12 mouse cellular contexts compared by ENCODE assay signal in the genomic region with DNA sequence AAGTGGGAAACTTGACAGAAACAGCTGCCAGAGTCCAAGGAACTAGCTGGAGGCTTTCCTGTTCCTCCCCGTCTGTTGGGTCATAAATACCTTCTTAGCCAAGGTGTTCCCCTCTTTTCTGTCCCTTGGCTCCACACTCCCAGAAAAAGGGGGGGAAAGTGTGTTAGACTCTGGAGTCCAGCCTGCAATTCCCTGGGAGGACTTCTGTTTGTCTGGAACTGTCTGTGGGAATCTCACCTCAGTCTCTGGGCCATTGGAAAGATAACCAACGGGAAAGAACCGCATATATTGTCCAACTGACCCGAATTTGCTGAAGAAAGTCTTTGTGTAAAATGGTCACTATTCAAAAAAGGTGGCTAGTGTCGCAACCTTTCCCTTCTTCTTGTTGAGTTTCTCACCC. TPM values are rescaled to one million over a fixed set of nuclear protein-coding genes. Genes with fewer than 3 reads are reported as not detected.
A peak's percentile ranks its signal among the peaks of the same experiment; 100 is the strongest.
DNase-seq lines count a peak whose midpoint lies in the region; ATAC-seq and TF ChIP-seq lines count a peak whose summit lies in the region.
"Had no signal": no experiment of that assay in that cellular context is flagged by ENCODE, and none has a peak within 500 bp of the region (broad histone marks: within the 10 kb centered on the region; RNA-seq: fewer than 3 reads in every experiment).

No protein-coding gene starts in this region.

- H3K4me2 ChIP-seq in hindbrain, embryonic 13.5 days = peak overlapping the region; percentile 80; the same call in 1 of the 2 replicates
- H3K4me2 ChIP-seq in midbrain, embryonic 11.5 days = no peak overlapping the region
- H3K4me2 ChIP-seq in midbrain, postnatal 0 days (ENCODE audit: low read depth, low read length, poor library complexity, severe bottlenecking) = no peak overlapping the region
- no peak overlapping the region for H3K4me2 ChIP-seq in stomach, embryonic 16.5 days (ENCODE audit: low read depth, low read length)

- no peak for ATAC-seq in hindbrain, embryonic 13.5 days (ENCODE audit: low FRiP score)
- ATAC-seq in midbrain, embryonic 11.5 days (ENCODE audit: low FRiP score) = no peak
- no peak for ATAC-seq in midbrain, postnatal 0 days (ENCODE audit: low FRiP score)
- peak; percentile 10; the same call in 1 of the 2 replicates for ATAC-seq in stomach, embryonic 16.5 days (ENCODE audit: insufficient read depth, low FRiP score)

- no peak overlapping the region for H3K27ac ChIP-seq in hindbrain, embryonic 13.5 days
- H3K27ac ChIP-seq in hindbrain, embryonic 10.5 days = no peak overlapping the region
- H3K27ac ChIP-seq in midbrain, embryonic 11.5 days (ENCODE audit: low read depth, low read length) = no peak overlapping the region
- no peak overlapping the region for H3K27ac ChIP-seq in midbrain, postnatal 0 days (ENCODE audit: low read depth, low read length)
- H3K27ac ChIP-seq in stomach, embryonic 16.5 days (ENCODE audit: low read length) = peak overlapping the region; percentile 75
- H3K27ac ChIP-seq: liver, embryonic 14.5 days had no signal

- DNase-seq in adrenal gland, postnatal 10 days = peak; percentile 6
- DNase-seq in adrenal gland, adult 8-10 months = no peak
- DNase-seq in hindbrain, embryonic 10.5 days (ENCODE audit: low spot score) = no peak
- DNase-seq in midbrain, embryonic 11.5 days (ENCODE audit: low spot score, missing footprints) = peak; percentile 83
- DNase-seq in midbrain, postnatal 0 days (ENCODE audit: low spot score) = no peak
- DNase-seq in layer of hippocampus, adult 8-10 months (ENCODE audit: low spot score in 2 of 2) = no peak
- DNase-seq: cerebellum, adult 9-11 months; thymus, adult 2 months had no signal

- TF ChIP-seq CTCF in midbrain, postnatal 0 days (IDR thresholded peaks at IDR 0.05) = no peak

- no peaks in the 10 kb centered on the region for H3K9me3 ChIP-seq in hindbrain, embryonic 13.5 days
- H3K9me3 ChIP-seq in hindbrain, embryonic 10.5 days = 0 out of 2 replicates have a peak, but pooled peaks cover 4% of the 10 kb centered on the region
- H3K9me3 ChIP-seq in midbrain, embryonic 11.5 days (ENCODE audit: control insufficient read depth, low read length) = no peaks in the 10 kb centered on the region
- H3K9me3 ChIP-seq in midbrain, postnatal 0 days (ENCODE audit: low read length) = no peaks in the 10 kb centered on the region
- no peaks in the 10 kb centered on the region for H3K9me3 ChIP-seq in stomach, embryonic 16.5 days (replicated peaks; ENCODE audit: control insufficient read depth, low read length)

- no peaks in the 10 kb centered on the region for H3K36me3 ChIP-seq in hindbrain, embryonic 13.5 days
- no peaks in the 10 kb centered on the region for H3K36me3 ChIP-seq in hindbrain, embryonic 10.5 days
- no peaks in the 10 kb centered on the region for H3K36me3 ChIP-seq in midbrain, embryonic 11.5 days (ENCODE audit: control insufficient read depth, insufficient read depth, low read length)
- no peaks in the 10 kb centered on the region for H3K36me3 ChIP-seq in midbrain, postnatal 0 days (ENCODE audit: insufficient read depth, low read length)
- no peaks in the 10 kb centered on the region for H3K36me3 ChIP-seq in stomach, embryonic 16.5 days (ENCODE audit: control insufficient read depth, insufficient read depth, low read length)

- no peak overlapping the region for H3K4me3 ChIP-seq in hindbrain, embryonic 13.5 days
- H3K4me3 ChIP-seq in hindbrain, embryonic 10.5 days = no peak overlapping the region
- H3K4me3 ChIP-seq in midbrain, embryonic 11.5 days (ENCODE audit: low read depth, low read length) = no peak overlapping the region
- H3K4me3 ChIP-seq in midbrain, postnatal 0 days (ENCODE audit: low read depth, low read length) = no peak overlapping the region
- no peak overlapping the region for H3K4me3 ChIP-seq in stomach, embryonic 16.5 days (replicated peaks; ENCODE audit: low read length)

- peaks cover 17% of the 10 kb centered on the region; the same call in 1 of the 2 replicates for H3K27me3 ChIP-seq in hindbrain, embryonic 13.5 days
- H3K27me3 ChIP-seq in hindbrain, embryonic 10.5 days (ENCODE audit: insufficient read depth, poor library complexity, severe bottlenecking) = peaks cover 32% of the 10 kb centered on the region
- peaks cover 9% of the 10 kb centered on the region for H3K27me3 ChIP-seq in midbrain, embryonic 11.5 days (ENCODE audit: control insufficient read depth, insufficient read depth, low read length)
- H3K27me3 ChIP-seq in midbrain, postnatal 0 days (ENCODE audit: insufficient read depth, low read length) = no peaks in the 10 kb centered on the region; the same call in 1 of the 2 replicates
- no peaks in the 10 kb centered on the region for H3K27me3 ChIP-seq in stomach, embryonic 16.5 days (ENCODE audit: control insufficient read depth, insufficient read depth, low read length)

- H3K4me1 ChIP-seq in hindbrain, embryonic 13.5 days (replicated peaks) = peaks cover 11% of the 10 kb centered on the region
- peaks cover 21% of the 10 kb centered on the region; the same call in 1 of the 2 replicates for H3K4me1 ChIP-seq in hindbrain, embryonic 10.5 days (replicated peaks)
- H3K4me1 ChIP-seq in midbrain, embryonic 11.5 days (ENCODE audit: control insufficient read depth, insufficient read depth, low read length) = no peaks in the 10 kb centered on the region
- H3K4me1 ChIP-seq in midbrain, postnatal 0 days (ENCODE audit: insufficient read depth, low read length) = peaks cover 3% of the 10 kb centered on the region; the same call in 1 of the 2 replicates
- peaks cover 19% of the 10 kb centered on the region; the same call in 1 of the 2 replicates for H3K4me1 ChIP-seq in stomach, embryonic 16.5 days (ENCODE audit: control insufficient read depth, insufficient read depth, low read length)

- WGBS in hindbrain, embryonic 13.5 days = 76% methylated on average over 5 of the region's 5 CpGs
- 81% methylated on average over 5 of the region's 5 CpGs for WGBS in hindbrain, embryonic 10.5 days
- 80% methylated on average over 5 of the region's 5 CpGs for WGBS in midbrain, embryonic 11.5 days
- WGBS in midbrain, postnatal 0 days = 82% methylated on average over 5 of the region's 5 CpGs
- WGBS in stomach, embryonic 16.5 days = 63% methylated on average over 5 of the region's 5 CpGs

- no peak overlapping the region for H3K9ac ChIP-seq in hindbrain, embryonic 13.5 days
- H3K9ac ChIP-seq in midbrain, embryonic 11.5 days (ENCODE audit: low read length) = no peak overlapping the region
- H3K9ac ChIP-seq in midbrain, postnatal 0 days (replicated peaks; ENCODE audit: low read length, poor library complexity, severe bottlenecking) = no peak overlapping the region
- H3K9ac ChIP-seq in stomach, embryonic 16.5 days (ENCODE audit: low read length) = no peak overlapping the region
- H3K9ac ChIP-seq: liver, embryonic 14.5 days had no signal

RNA-seq across cellular contexts. Expression of gene P3h2, which starts 1.0 kb away (rescaled TPM):
- 1 to 10 TPM; 4.7 to 5.0 TPM for total RNA-seq in adrenal gland, postnatal 10 days (2021)
- 10 to 100 TPM in 2 of 4 experiments, 1 to 10 TPM in 2; 8.9 to 11.1 (median 9.7) TPM for total RNA-seq in adrenal gland, adult 8-10 months (2022)
- polyA plus RNA-seq in hindbrain, embryonic 13.5 days (2015; fragmentation: Nextera tagmentation; extraction: Ambion mirVana) = 0.54 and 0.62 TPM in 2 replicates
- polyA plus RNA-seq in hindbrain, embryonic 10.5 days (2016; fragmentation: Nextera tagmentation; extraction: Ambion mirVana) = 1.9 and 2.1 TPM in 2 replicates
- 2.2 and 2.3 TPM in 2 replicates for polyA plus RNA-seq in midbrain, embryonic 11.5 days (2014; fragmentation: Nextera tagmentation; extraction: Ambion mirVana)
- 1.3 and 2.0 TPM in 2 replicates for total RNA-seq in midbrain, postnatal 0 days (2014; rRNA removed)
- polyA plus RNA-seq in midbrain, postnatal 0 days (2015; fragmentation: Nextera tagmentation; extraction: Ambion mirVana) = 0.42 and 0.43 TPM in 2 replicates
- 2.3 and 2.7 TPM in 2 replicates for polyA plus RNA-seq in stomach, embryonic 16.5 days (2015; fragmentation: Nextera tagmentation; extraction: Ambion mirVana)
- 1 to 10 TPM; 4.6 to 6.7 (median 5.3) TPM for total RNA-seq in layer of hippocampus, adult 8-10 months (2022)
- total RNA-seq: megakaryocyte, adult 5-6 weeks had no signal

Comparison
In these comparisons a context has a peak if more than half of its experiments do, and no peak if none do; other contexts are left out.
1. DNase-seq: peak in adrenal gland, postnatal 10 days (single experiment) and midbrain, embryonic 11.5 days (single experiment); none in adrenal gland, adult 8-10 months (single experiment), hindbrain, embryonic 10.5 days (single experiment), midbrain, postnatal 0 days (single experiment) and layer of hippocampus, adult 8-10 months (0 of 2).